Mouse (Mus musculus) hindbrain, postnatal 0 days (tissue): ENCODE measurements at regions not wholly inside any gene's neighbourhood (a gene's known extent, or its start where the extent isn't known, plus 50 kb on each side); places are given as distances from the start of the nearest gene placed in this dataset.

Source experiments
- ATAC-seq: fragments of 200-750 bp; cut with Nextera tagmentation; 2 replicates; pipeline ENCODE4 v1.8.0; 2017; ENCODE audit warnings: mild to moderate bottlenecking, moderate TSS enrichment, moderate library complexity
- DNase-seq: peaks from one replicate; pipeline ENCODE4 v3.0.0-alpha.2; 2015; ENCODE audit warnings: low spot score
- H3K27ac ChIP-seq: fragments of 300-500 bp; sonication (generic); 2 replicates; pipeline ENCODE4 v1.5.1; 2014; ENCODE audit warnings: mild to moderate bottlenecking
- H3K27me3 ChIP-seq: fragments of 300-500 bp; sonication (generic); 2 replicates; pipeline ENCODE4 v1.6.1; 2014; ENCODE audit warnings: low read length, mixed read lengths; ENCODE audit not compliant: insufficient read depth
- H3K36me3 ChIP-seq: fragments of 300-500 bp; sonication (generic); 2 replicates; pipeline ENCODE4 v1.6.1; 2014; ENCODE audit warnings: low read length, mixed read lengths; ENCODE audit not compliant: insufficient read depth
- H3K4me1 ChIP-seq: fragments of 300-500 bp; sonication (generic); 2 replicates; pipeline ENCODE4 v1.6.1; 2014; ENCODE audit warnings: antibody characterized with exemption, low read length, mixed read lengths; ENCODE audit not compliant: insufficient read depth
- H3K4me2 ChIP-seq: fragments of 300-500 bp; sonication (generic); 2 replicates; pipeline ENCODE4 v1.6.1; 2014; ENCODE audit warnings: low read depth, mild to moderate bottlenecking, low read length, moderate library complexity, mixed read lengths
- H3K4me3 ChIP-seq: fragments of 300-500 bp; sonication (generic); 2 replicates; pipeline ENCODE4 v1.5.1; 2014; ENCODE audit warnings: low read length
- H3K9ac ChIP-seq: fragments of 300-500 bp; sonication (generic); replicated peaks from 2 replicates; pipeline ENCODE4 v1.6.1; 2014; ENCODE audit warnings: mild to moderate bottlenecking, low read length, moderate library complexity, mixed read lengths
- H3K9me3 ChIP-seq: fragments of 300-500 bp; sonication (generic); 2 replicates; pipeline ENCODE4 v1.6.1; 2016; ENCODE audit warnings: low read length, mixed read lengths
- CTCF ChIP-seq: IDR thresholded peaks from 2 replicates; pipeline ENCODE4 v1.5.1; 2016; ENCODE audit warnings: antibody characterized with exemption, control low read depth, low read depth
- WGBS: fragments of 180-500 bp; shearing (Covaris S2); extraction: QIAGEN DNeasy Blood & Tissue Kit; methylation state at CpG from one replicate; pipeline ENCODE4 v1.1.7; 2014; 5-methylcytosine and 5-hydroxymethylcytosine counted together

GRCm38 (mm10) chr13:118552029-118552428 lies 117.6 kb upstream of the Fgf10 start:
- H3K36me3 ChIP-seq = no peaks in the 10 kb centered on the region
- no peak for TF ChIP-seq CTCF
- ATAC-seq (no peak), DNase-seq (no peak)
- H3K4me2 ChIP-seq = no peak overlapping the region
- no peaks in the 10 kb centered on the region for H3K9me3 ChIP-seq
- no peak overlapping the region for H3K27ac ChIP-seq
- no peak overlapping the region for H3K4me3 ChIP-seq
- H3K27me3 ChIP-seq = no peaks in the 10 kb centered on the region
- 70% methylated on average over 2 of the region's 2 CpGs for WGBS
- H3K4me1 ChIP-seq = no peaks in the 10 kb centered on the region
- H3K9ac ChIP-seq = no peak overlapping the region

GRCm38 (mm10) chr13:118538742-118539141 lies 130.8 kb upstream of the Fgf10 start:
- no peaks in the 10 kb centered on the region for H3K36me3 ChIP-seq
- DNase-seq (no peak), ATAC-seq (no peak)
- H3K9me3 ChIP-seq = no peaks in the 10 kb centered on the region
- H3K27me3 ChIP-seq = no peaks in the 10 kb centered on the region
- WGBS = 65% methylated on average over 2 of the region's 2 CpGs
- no peak overlapping the region for H3K4me2 ChIP-seq
- no peak overlapping the region for H3K9ac ChIP-seq
- TF ChIP-seq CTCF = no peak
- H3K27ac ChIP-seq = no peak overlapping the region
- H3K4me1 ChIP-seq = no peaks in the 10 kb centered on the region
- H3K4me3 ChIP-seq = no peak overlapping the region

GRCm38 (mm10) chr13:118513961-118514360 lies 126.9 kb upstream of the Mrps30 start:
- Histone ChIP-seq H3K27me3 (no peaks in the 10 kb centered on the region), H3K4me2 (no peak overlapping the region), H3K4me1 (no peaks in the 10 kb centered on the region), H3K27ac (no peak overlapping the region), H3K4me3 (no peak overlapping the region), H3K36me3 (no peaks in the 10 kb centered on the region), H3K9ac (no peak overlapping the region), H3K9me3 (no peaks in the 10 kb centered on the region)
- TF ChIP-seq CTCF = no peak
- ATAC-seq (no peak), DNase-seq (peak; percentile 9)
- whole genome bisulfite sequencing = 68% methylated on average over 2 of the region's 2 CpGs

- no peak overlapping the region for H3K4me3 ChIP-seq
- H3K4me2 ChIP-seq = no peak overlapping the region
- 64% methylated on average over 4 of the region's 4 CpGs for WGBS
- no peaks in the 10 kb centered on the region for H3K27me3 ChIP-seq
- no peak for TF ChIP-seq CTCF
- ATAC-seq (no peak), DNase-seq (no peak)
- H3K27ac ChIP-seq = no peak overlapping the region
- H3K9me3 ChIP-seq = no peaks in the 10 kb centered on the region
- H3K36me3 ChIP-seq = no peaks in the 10 kb centered on the region
- no peaks in the 10 kb centered on the region for H3K4me1 ChIP-seq
- no peak overlapping the region for H3K9ac ChIP-seq
Measured at GRCm38 (mm10) chr13:118506136-118506535, 119.1 kb upstream of the Mrps30 start.

- no peak overlapping the region for H3K4me2 ChIP-seq
- no peak overlapping the region for H3K4me3 ChIP-seq
- H3K9ac ChIP-seq = no peak overlapping the region
- no peaks in the 10 kb centered on the region for H3K36me3 ChIP-seq
- no peaks in the 10 kb centered on the region for H3K27me3 ChIP-seq
- DNase-seq (peak; percentile 27), ATAC-seq (peak; percentile 67; the same call in 1 of the 2 replicates)
- H3K4me1 ChIP-seq = no peaks in the 10 kb centered on the region
- TF ChIP-seq CTCF = no peak
- no peak overlapping the region for H3K27ac ChIP-seq
- no peaks in the 10 kb centered on the region for H3K9me3 ChIP-seq
- WGBS = 55% methylated on average over 3 of the region's 3 CpGs
Measured at GRCm38 (mm10) chr13:118490610-118491009, 103.6 kb upstream of the Mrps30 start.

- ATAC-seq (no peak), DNase-seq (no peak)
- TF ChIP-seq CTCF = no peak
- Histone ChIP-seq H3K27me3 (no peaks in the 10 kb centered on the region), H3K27ac (no peak overlapping the region), H3K4me1 (no peaks in the 10 kb centered on the region), H3K4me2 (no peak overlapping the region), H3K36me3 (no peaks in the 10 kb centered on the region), H3K9me3 (no peaks in the 10 kb centered on the region), H3K9ac (no peak overlapping the region), H3K4me3 (no peak overlapping the region)
- WGBS = 72% methylated on average over 8 of the region's 8 CpGs
Measured at GRCm38 (mm10) chr13:118483031-118483430, 96.0 kb upstream of the Mrps30 start.

GRCm38 (mm10) chr13:118480237-118480636 lies 93.2 kb upstream of the Mrps30 start:
- ATAC-seq (no peak), DNase-seq (no peak)
- H3K9me3 ChIP-seq = no peaks in the 10 kb centered on the region
- 90% methylated on average over 1 of the region's 1 CpGs for WGBS
- H3K4me3 ChIP-seq = no peak overlapping the region
- no peaks in the 10 kb centered on the region for H3K27me3 ChIP-seq
- no peak overlapping the region for H3K27ac ChIP-seq
- H3K36me3 ChIP-seq = no peaks in the 10 kb centered on the region
- no peak overlapping the region for H3K9ac ChIP-seq
- no peak for TF ChIP-seq CTCF
- H3K4me2 ChIP-seq = no peak overlapping the region
- H3K4me1 ChIP-seq = no peaks in the 10 kb centered on the region
